Mouse (Mus musculus): ENCODE measurements around the gene AI182371.

The AI182371 gene

DNA sequence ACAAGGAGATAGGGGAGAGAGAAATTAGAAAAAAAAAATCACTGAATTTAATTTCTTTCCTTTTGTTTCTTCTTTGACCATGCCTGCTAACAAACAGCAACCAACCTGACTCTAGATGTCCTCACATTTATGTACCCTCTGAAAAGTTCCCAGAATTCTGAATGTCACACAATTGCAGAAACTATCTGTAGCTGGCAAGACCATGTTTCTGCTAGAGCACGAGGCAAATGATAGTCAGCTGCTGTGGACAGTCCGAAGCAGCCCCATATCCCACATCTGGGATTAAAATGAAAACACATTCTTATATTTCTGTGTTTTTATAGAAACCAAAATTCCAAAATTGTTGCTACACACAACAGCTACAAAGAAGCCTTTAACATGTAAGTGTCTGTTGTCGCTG lies at the start of gene AI182371:
TSS of gene AI182371 (minus strand) at position 101 of the 400 bp plus-strand sequence.
- no peak for DNase-seq

DNA sequence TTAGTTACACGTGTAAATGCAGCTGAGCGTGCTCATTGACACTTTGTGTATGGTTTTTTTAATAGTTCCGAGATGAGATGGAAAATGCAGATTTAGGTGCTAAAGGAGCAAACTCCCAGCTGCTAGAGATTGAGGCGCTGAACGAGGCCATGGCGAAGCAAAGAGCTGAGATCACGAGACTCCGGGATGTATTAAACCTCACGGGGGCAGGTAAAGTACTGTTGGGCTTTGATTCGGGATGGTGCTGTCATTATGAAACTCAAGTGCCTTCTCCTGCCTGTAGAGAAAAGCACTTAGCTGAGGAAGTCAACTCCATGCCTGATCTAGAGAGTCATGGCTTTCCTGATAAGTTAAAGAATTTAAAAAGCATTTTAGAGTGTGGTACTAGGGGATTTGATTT lies 47.5 kb upstream of the AI182371 start:
- DNase-seq: no peak

DNA sequence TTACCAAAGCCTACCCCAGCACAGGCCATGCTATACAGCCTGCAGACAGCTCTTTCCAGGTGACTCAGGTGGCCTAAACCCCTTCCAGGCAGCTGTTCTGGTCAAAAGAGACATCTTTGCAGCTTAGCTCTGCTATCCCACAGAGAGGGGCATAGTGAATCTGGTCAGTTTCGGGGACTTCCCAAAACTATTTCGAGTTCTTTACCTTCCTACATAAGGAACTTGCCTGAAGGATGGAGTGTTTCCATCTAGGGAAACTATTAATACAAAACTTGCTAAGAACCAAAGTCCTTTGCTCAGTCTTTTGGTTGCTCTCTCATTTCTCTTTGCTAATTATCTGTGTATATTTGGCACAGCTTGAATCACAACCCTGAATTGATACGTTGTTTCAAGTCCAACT lies 40.3 kb upstream of the AI182371 start:
- DNase-seq: no peak

DNA sequence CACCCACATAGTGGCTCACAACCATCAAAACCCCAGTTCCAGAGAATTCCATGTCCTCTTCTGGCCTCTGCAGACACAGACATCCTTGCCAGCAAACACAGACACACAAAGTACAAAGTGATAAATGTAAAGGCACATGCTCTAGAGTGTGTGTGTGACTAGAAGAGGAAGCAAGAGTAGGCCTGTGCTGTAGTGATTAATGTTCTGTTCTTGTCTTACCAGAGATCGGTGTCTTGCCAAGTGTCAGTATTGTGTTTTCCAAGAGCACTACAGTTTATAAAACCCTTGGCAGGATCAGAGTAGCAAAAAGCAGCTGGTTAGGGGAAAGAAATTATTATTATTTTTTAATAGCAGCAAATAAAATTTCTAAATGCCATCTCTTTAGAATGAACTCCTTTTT lies 37.2 kb upstream of the AI182371 start:
- DNase-seq: no peak

DNA sequence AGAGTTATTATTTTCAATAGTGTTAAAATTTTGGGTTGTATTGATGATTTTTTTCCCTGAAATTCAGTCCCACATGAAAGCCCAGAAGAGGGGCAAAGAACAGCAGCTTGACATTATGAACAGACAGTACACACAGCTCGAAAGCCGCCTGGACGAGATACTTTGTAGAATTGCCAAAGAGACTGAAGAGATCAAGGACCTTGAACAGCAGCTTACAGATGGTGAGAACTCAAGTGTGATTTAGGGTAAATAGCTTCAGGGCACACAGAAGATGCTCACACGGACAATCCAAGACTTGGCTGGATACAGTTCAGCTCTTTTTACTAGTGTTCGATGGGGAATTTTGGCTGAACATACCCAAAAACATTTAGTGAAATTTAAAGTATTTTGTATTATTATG lies 32.5 kb upstream of the AI182371 start:
- DNase-seq: no peak

DNA sequence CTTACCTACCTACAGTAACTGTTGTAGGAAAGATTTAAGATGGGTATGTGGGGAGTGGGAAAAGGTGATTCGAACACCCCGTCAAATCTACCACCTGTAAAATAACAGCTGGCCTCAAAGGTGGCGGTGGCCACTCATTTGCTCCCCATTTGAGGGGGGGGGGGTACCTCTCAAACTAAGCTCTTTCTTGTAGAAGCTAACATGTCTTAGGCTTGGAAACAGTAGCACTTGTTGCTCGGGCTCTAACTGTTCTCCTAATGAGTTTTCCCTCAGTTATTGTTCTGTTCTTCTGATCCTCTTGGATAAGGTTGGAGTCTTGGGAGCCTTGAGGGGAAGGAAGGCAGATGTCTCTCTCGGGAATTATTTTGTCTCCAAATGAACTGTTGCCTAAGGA lies 31.3 kb upstream of the AI182371 start:
- no peak for DNase-seq

DNA sequence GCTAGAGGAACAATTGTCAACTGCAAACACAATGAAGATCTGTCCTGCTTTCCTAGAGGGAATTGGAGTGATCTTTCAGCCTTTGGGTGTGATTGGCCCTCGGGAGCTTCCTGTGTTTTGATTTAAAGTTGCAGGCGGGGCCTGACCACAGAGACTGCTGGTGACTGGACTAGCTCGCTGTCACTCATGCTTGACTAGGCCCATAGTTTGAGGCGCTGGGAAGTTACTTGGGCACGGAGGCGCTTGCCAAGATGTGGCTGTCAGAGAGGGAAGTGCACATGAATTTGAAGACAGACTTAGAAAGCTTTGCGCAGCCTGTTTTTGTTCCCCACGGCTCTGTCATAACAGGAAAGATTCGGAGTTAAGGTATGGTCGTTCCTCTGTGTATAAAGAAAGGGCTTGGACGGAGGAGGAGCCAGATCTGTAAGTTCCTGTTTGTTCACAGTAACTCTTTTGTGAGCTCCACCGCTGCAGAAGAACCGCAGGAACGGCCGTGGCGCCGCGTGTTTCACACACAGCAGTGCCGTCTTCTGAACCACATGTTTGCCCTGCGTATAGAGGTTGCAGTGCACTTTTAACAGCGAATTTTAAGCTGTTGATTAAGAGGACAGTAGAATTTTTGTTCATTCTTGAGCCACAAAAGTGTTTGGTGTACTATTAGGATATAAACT lies 30.8 kb upstream of the AI182371 start:
- peak; percentile 96 for DNase-seq

DNA sequence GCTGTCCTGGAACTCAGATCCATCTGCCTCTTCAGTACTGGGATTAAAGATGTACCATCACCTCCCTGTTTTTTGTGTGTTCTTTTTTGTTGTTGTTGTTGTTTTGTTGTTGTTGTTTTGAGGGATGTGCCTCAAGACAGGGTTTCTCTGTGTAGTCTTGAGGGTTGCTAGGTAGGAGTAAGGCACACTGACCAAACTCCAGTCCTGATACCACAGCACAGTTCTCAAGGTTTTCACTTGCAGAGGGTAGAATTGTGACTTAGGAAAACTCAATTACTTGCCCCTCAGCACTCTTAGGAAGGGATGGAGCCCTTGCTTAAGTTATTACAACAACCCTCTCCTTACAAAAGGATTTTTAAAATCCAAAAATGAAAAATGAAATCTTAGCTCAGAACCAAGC lies 30.1 kb upstream of the AI182371 start:
- DNase-seq: no peak

DNA sequence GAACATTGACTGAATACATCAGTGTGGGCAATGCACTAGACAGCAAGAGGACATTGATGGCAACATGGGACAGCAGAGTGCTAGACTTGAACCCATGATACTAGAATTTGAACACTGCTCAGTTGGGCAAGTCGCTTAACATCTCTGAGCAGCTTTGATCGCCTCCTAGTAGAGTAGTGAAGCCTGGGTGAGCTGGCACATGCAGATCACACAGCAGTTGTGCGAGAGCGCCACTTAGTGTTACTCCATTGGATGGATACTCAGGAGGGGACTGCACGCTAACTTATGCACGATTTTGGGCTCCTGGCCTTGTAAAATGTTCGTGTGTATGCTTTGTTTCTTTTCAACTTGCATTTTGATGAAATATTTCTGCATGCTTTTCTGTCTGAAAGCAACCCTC lies 23.4 kb upstream of the AI182371 start:
- DNase-seq: peak; percentile 21

DNA sequence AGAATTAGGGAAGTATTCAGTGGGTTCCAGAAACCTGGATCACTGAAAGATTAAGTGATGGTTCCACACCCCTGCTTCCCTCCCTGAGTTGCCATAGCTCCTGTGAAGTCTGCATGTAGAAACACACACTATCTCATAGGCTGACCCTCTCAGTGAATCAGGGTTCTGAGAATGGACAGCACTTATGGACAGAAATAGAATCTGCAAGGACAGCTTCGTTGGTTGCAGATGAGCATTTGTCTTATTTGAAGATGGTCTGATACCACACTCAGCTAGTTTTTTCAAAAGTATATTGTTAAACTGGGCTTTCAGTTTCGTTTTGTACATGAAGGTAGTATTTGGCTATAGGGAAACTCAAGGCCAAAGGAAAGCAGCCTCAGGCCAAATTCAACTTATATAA lies 9.2 kb upstream of the AI182371 start:
- DNase-seq: no peak

DNA sequence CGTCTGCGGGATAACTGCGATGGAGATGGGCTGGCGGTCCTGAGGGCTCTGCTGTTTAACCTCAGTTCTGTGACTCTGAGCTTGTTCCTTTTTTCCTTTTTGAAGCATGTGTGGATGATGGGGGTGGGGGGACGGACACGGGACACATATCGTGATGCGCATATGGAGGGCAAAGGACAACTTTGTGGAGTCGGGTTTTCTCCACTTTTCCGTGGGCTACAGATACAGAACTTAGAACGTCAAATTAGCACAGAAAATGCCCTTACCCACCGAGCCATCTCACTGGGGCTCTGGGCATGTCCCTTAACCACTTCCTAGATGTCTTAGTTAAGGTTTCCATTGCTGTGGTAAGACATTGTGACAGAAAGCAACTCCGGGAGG lies 8.6 kb upstream of the AI182371 start:
- DNase-seq: no peak

DNA sequence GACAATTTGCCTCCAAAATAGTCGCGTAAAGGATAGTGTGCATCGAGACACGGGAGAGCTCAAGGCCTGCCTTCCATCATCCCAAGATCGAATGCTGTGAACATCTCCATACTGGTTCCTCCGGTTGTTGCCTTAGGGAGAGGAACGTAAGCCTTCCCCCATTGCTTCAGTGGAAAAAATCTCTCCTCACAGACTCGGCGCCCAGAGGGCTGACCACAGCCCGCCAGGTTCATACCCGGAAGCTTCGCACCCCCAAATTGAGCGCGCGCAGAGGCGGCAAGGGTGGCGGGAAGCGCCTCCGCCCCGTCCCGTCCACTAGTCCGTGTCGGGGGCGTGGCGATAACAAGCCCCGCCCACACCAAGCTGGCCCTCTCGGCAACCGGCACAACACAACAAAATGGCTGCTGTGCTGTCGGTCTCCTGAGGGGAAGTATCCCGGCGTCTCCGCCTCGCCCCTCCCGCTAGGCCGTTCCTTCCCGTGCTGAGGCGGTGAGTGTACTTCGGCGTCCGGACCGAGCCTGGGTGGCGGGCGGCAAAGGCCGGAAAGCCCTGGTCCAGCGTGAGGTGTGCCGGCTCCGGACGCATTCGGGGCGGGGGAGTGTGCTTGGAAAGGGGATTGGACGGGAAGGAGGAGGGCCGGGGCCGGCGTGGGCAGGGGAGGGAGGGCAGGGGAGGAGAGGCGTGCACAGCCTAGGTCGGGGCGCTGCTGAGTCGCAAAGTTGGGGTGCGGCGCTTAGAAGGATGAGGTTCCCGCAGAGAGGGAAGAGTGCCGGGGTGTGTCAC lies 8.0 kb upstream of the AI182371 start, which contains the start of gene Cntrl:
TSS of gene Cntrl (plus strand) at position 352 of the 783 bp plus-strand sequence.
- peak; percentile 95 for DNase-seq

DNA sequence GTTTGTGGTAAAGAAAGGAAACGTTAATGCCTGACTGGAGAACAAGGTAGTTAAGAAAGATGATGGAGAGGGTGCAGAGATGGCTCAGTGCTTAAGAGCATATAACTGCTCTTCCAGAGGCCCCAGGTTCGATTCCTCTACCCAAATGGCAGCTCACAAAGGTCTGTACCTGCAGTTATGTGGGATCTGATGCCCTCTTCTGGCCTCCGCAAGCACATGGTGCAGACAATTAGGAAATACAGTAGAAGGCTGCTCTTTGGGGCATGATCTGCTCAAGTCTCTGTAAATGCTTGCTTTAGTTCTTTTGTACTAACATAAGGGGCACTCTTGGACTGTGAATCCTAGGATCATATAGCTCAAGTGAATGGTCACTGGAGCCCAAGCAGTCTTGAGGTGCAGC lies 7.4 kb upstream of the AI182371 start:
- DNase-seq: peak; percentile 63

DNA sequence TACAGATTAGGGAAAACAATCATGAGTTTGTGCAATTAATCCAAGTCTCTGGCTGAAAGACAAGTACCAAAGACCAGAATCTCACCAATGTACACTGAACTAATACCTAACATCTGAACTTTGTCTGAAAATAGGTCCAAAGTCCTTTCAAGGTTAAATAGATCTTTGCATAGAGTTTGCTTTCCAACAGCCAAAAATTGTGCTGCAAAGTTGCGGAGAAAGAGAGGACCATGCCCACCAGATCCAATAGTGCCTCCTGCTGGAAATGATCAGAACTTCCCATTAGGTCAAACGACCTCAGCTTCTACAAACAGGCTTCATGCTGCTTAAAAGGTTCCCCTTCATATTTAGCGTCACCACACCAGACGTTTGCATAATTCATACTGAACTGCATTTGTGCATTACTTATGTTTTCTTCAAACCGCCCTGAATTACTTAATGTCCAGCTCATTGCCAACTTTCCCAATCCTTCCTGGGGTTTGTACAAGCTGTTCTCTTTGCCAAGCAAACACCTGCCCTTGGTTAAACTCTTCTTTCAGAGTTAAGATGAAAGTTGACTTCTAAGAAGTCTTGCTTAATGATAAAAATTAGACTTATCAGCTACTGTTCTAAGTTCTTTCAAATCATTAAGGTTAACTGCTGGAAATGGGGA lies 6.8 kb upstream of the AI182371 start:
- DNase-seq: peak; percentile 26

DNA sequence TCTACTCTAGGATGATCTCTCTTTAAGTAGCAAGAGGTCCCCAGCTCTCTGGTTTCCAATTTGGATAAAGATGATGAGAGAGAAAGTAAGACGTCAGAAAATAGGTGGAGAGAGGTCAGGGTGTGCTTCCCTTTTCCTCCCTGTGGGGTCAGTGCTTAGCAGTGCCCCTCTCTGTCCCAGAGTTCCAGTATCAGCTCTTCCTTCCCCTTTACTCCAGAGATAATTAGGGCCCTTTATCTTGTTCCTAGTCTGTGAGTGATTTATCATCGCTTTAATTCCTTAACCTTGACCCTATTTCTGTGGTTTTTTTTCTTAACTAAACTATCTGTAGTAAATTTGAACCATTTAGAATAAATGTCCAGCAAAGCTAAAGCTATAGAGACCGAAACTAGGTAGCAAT lies 3.5 kb upstream of the AI182371 start:
- no peak for DNase-seq

DNA sequence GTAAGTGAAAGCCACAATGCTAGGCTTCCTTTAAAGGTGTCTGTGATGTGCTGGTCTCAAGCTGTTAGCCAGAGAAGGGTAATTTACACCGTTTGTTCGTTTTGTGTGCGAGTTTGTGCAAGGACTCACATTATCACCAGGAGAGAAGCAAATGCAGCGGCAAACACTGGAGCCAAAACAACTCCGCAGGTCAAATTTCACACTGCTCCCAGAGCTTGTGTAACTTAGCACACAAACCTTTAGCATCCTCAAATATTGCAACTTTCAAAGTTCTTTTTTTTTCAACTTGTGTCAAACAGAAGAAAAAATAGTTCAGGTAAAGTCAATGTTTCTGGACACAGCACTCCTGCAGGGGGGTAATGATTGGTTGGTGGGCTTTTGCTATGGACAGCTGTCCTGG lies 2.2 kb upstream of the AI182371 start:
- no peak for DNase-seq

DNA sequence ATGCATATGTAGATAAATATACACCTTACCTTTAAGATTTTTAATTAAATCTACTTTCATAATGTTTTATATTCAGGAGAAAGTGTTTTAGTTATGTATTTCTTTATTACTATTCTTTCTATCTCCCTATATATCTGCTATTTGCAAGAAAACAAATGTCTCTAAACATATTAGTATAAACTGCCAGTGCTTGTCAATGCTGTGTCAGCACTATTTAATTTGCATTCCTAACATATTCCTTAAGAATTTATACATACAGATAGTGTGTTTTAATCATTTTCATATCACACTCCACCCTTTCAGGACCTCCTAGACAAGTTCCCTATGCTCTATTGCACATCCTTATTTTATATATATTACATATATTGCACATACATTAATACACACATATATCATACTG lies 1.4 kb upstream of the AI182371 start:
- DNase-seq: no peak

DNA sequence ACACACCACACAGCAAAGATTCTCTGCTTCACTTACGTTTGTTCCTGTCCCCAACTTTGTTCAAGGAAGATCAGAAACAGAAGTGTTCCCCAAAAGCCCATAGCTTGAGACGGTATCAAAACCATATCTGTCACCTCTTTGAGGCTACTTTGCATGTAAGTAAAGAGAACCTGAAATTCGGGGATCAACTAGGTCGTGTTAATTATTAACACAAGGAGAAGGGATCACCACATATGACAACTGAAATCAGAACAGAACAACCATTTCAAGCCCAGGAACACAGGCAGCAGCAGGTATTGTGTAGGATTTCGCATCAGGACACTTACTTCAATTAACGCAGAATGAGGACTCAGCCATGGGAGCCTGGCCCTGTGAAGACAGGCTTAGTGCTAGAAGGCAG lies 814 bp downstream of the AI182371 start:
- DNase-seq: no peak

DNA sequence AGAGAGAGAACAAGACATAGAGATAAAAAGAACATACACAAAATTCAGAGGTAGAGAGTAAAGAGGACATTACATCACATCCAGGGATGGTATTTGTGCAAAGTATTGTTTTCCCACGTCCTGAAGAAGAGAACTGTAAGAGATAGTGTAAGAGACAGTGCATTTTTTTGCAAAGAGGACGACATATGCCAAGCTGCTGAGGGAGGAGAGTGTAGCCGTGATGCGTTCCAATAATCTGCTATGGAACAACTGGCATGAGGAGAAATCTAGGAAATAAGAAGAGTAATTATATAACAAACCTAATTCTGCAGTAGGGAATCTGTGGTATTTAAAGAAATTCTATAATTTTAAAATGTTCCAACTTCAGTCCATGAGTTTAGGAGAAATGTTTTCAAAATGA lies 13.9 kb downstream of the AI182371 start:
- DNase-seq: no peak

DNA sequence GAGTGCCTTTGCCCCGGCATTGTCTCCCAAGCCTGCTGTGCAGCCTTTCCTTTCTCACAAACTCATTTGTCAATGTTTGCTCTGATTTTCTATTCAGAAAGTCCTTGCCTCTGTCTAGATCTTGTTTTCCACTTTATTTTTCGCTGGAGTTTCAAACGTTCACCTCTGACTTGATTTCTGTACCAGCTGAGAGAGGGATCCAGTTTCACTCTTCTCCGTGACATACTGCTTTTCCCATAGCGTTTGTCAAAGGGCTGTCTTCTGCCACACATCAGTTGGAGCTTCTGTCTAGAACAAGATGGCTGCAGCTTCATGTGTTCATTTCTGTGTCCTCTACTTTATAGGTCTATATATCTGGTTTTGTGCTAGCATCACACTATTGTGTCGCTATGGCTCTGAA lies 22.2 kb downstream of the AI182371 start:
- DNase-seq: no peak

DNA sequence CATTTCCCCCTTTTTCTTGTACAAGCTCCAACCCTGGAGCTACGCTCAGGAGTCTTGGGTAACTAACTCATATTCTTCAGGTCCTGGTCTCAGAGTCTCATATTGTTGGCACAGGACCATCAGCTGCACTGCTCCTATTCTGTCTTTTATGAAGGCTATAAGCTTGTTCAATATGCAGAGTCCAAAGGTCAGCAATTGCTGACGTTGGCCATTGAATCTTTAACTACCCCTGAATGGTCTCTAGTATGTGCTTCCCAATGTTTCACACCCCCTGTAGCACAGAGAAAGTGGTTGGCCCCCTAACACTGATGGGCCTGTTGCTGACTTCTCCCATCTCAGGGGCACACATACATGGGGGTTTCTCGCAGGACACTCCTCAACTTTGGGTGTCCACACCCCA lies 27.0 kb downstream of the AI182371 start:
- no peak for DNase-seq

DNA sequence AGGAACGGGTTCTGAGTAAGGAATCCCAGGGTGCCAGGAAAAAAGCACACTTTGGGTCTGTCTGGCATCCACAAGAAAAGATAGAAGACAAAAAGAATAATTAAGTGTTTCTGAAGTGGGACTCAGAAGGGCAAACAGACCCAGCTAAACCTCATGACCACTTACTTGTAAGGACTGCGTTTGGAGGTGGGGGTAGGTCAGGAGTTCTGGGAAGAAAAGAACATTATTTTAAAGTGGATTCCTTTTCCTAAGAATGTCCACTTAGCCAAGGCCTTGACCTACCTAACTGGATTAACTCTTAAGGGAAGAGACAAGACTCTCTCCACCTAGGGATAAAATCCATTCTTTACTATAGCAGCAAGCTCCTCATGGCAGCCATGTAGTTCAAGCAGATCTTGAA lies 28.8 kb downstream of the AI182371 start:
- DNase-seq: no peak

DNA sequence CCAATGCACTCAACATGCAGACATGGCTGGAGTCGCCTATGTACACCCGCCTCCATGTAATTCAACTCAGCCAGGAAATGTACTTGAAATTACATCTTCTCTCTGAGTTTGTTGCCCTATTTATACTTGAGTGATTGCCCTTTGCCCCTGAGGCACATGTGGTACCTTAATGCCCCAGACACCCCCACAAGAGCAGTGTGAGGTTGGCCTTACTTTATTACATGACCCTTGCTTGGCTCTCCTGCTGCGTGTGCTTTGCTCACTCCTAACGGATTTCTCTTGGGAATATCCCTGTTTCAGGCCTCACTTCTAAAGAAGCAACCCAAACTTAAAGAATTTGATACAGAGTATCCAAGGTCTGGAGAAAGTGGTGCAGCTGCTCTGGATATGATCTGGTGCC lies 31.1 kb downstream of the AI182371 start:
- no peak for DNase-seq

DNA sequence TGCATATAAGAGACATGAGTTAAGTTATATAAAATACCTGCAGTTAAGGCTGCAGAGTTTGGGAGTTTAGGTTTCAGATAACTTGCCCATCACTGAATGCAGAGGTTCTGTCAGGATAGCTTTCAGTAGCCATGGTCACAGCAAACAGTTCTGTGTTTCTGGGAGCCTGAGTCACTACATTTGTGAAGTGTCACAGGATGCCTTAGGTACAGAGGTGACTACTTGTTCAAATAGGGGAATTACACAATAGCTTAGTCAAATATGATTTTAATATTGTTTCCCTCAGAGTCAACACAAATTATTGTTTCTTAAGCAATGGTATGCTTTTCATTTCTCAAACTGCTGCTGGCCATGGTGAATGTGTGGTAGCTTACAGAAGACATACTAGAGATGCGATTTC lies 32.2 kb downstream of the AI182371 start:
- no peak for DNase-seq

Measured in thymus, postnatal 25 days (tissue).